Mouse (Mus musculus) lung, embryonic 16.5 days (tissue): ENCODE measurements around the gene Htr1f. TPM values are rescaled to one million over a fixed set of nuclear protein-coding genes. Genes with fewer than 3 reads are reported as not detected.

Experiments
- ATAC-seq: fragments of 200-750 bp; cut with Nextera tagmentation; 2 replicates; pipeline ENCODE4 v1.8.0; 2017; ENCODE audit warnings: low read depth, mild to moderate bottlenecking, moderate library complexity
- H3K27ac ChIP-seq: fragments of 300-500 bp; sonication (generic); 2 replicates; pipeline ENCODE4 v1.5.1; 2014; ENCODE audit warnings: mild to moderate bottlenecking, control low read depth, low read length
- H3K27me3 ChIP-seq: fragments of 300-500 bp; sonication (generic); 2 replicates; pipeline ENCODE4 v1.6.1; 2014; ENCODE audit warnings: low read depth, low read length, mixed read lengths; ENCODE audit not compliant: control insufficient read depth, insufficient read depth
- H3K36me3 ChIP-seq: fragments of 300-500 bp; sonication (generic); 2 replicates; pipeline ENCODE4 v1.6.1; 2014; ENCODE audit warnings: low read length; ENCODE audit not compliant: control insufficient read depth, insufficient read depth
- H3K4me1 ChIP-seq: fragments of 300-500 bp; sonication (generic); replicated peaks from 2 replicates; pipeline ENCODE4 v1.6.1; 2014; ENCODE audit warnings: low read length, mixed read lengths; ENCODE audit not compliant: control insufficient read depth, insufficient read depth
- H3K4me2 ChIP-seq: fragments of 300-500 bp; sonication (generic); 2 replicates; pipeline ENCODE4 v1.6.1; 2014; ENCODE audit warnings: low read depth, low read length, control low read depth
- H3K4me3 ChIP-seq: fragments of 300-500 bp; sonication (generic); 2 replicates; pipeline ENCODE4 v1.5.1; 2014; ENCODE audit warnings: mild to moderate bottlenecking, low read length, control low read depth
- H3K9ac ChIP-seq: fragments of 300-500 bp; sonication (generic); 2 replicates; pipeline ENCODE4 v1.6.1; 2014; ENCODE audit warnings: low read length, control low read depth
- H3K9me3 ChIP-seq: fragments of 300-500 bp; sonication (generic); 2 replicates; pipeline ENCODE4 v1.6.1; 2016; ENCODE audit warnings: low read length; ENCODE audit not compliant: control insufficient read depth
- WGBS: fragments of 180-500 bp; shearing (Covaris S2); extraction: QIAGEN DNeasy Blood & Tissue Kit; methylation state at CpG from one replicate; pipeline ENCODE4 v1.1.7; 2014; 5-methylcytosine and 5-hydroxymethylcytosine counted together
- polyA plus RNA-seq: library from polyadenylated mRNA; unstranded; fragments of >200 nt; fragmentation: Nextera tagmentation; extraction: Ambion mirVana; gene quantifications from 2 replicates; pipeline ENCODE4 v1.2.1, GENCODE M21; 2015

Gene Htr1f
- polyA plus RNA-seq, 1 experiment from 2014 or later: 0.05 TPM

- Histone ChIP-seq H3K27me3 (no peaks in the 10 kb centered on the region), H3K9ac (no peak overlapping the region), H3K4me3 (no peak overlapping the region), H3K4me1 (no peaks in the 10 kb centered on the region), H3K4me2 (no peak overlapping the region), H3K27ac (no peak overlapping the region), H3K36me3 (no peaks in the 10 kb centered on the region), H3K9me3 (no peaks in the 10 kb centered on the region)
- ATAC-seq: no peak
- WGBS: 89% methylated on average over 6 of the region's 6 CpGs
These were observed 118.1 kb downstream of the Htr1f start for GRCm38 (mm10) chr16:64987564-64987963.

GRCm38 (mm10) chr16:64987049-64987448, 118.6 kb downstream of the Htr1f start:
- no peaks in the 10 kb centered on the region for H3K9me3 ChIP-seq
- no peak overlapping the region for H3K9ac ChIP-seq
- no peaks in the 10 kb centered on the region for H3K4me1 ChIP-seq
- no peaks in the 10 kb centered on the region for H3K27me3 ChIP-seq
- no peak overlapping the region for H3K4me3 ChIP-seq
- no peaks in the 10 kb centered on the region for H3K36me3 ChIP-seq
- no peak for ATAC-seq
- no peak overlapping the region for H3K27ac ChIP-seq
- no peak overlapping the region for H3K4me2 ChIP-seq
- 59% methylated on average over 2 of the region's 2 CpGs for WGBS

GRCm38 (mm10) chr16:64974636-64975035, 131.0 kb downstream of the Htr1f start:
- Histone ChIP-seq H3K27me3 (no peaks in the 10 kb centered on the region), H3K27ac (no peak overlapping the region), H3K9me3 (no peaks in the 10 kb centered on the region), H3K4me1 (no peaks in the 10 kb centered on the region), H3K4me2 (no peak overlapping the region), H3K36me3 (no peaks in the 10 kb centered on the region), H3K9ac (no peak overlapping the region), H3K4me3 (no peak overlapping the region)
- 75% methylated on average over 5 of the region's 5 CpGs for WGBS
- no peak for ATAC-seq

GRCm38 (mm10) chr16:64973533-64974305, 131.9 kb downstream of the Htr1f start:
- H3K27me3 ChIP-seq: no peaks in the 10 kb centered on the region
- H3K27ac ChIP-seq: no peak overlapping the region
- no peaks in the 10 kb centered on the region for H3K36me3 ChIP-seq
- no peaks in the 10 kb centered on the region for H3K4me1 ChIP-seq
- 59% methylated on average over 4 of the region's 4 CpGs for WGBS
- no peak overlapping the region for H3K4me2 ChIP-seq
- ATAC-seq: no peak
- H3K9me3 ChIP-seq: no peaks in the 10 kb centered on the region
- no peak overlapping the region for H3K4me3 ChIP-seq
- no peak overlapping the region for H3K9ac ChIP-seq

GRCm38 (mm10) chr16:64961690-64962089, 144.0 kb downstream of the Htr1f start:
- Histone ChIP-seq H3K27me3 (no peaks in the 10 kb centered on the region), H3K9me3 (no peaks in the 10 kb centered on the region), H3K4me1 (no peaks in the 10 kb centered on the region), H3K27ac (no peak overlapping the region), H3K4me2 (no peak overlapping the region), H3K9ac (no peak overlapping the region), H3K4me3 (no peak overlapping the region), H3K36me3 (no peaks in the 10 kb centered on the region)
- 89% methylated on average over 4 of the region's 4 CpGs for WGBS
- ATAC-seq: no peak

GRCm38 (mm10) chr16:64941646-64942195, 163.9 kb downstream of the Htr1f start:
- WGBS: 77% methylated on average over 5 of the region's 5 CpGs
- no peak for ATAC-seq

GRCm38 (mm10) chr16:64934793-64935192, 170.9 kb downstream of the Htr1f start:
- H3K9me3 ChIP-seq: no peaks in the 10 kb centered on the region
- no peak overlapping the region for H3K27ac ChIP-seq
- H3K4me3 ChIP-seq: no peak overlapping the region
- H3K4me2 ChIP-seq: no peak overlapping the region
- no peak overlapping the region for H3K9ac ChIP-seq
- H3K36me3 ChIP-seq: no peaks in the 10 kb centered on the region
- WGBS: 83% methylated on average over 1 of the region's 1 CpGs
- H3K27me3 ChIP-seq: no peaks in the 10 kb centered on the region
- ATAC-seq: no peak
- no peaks in the 10 kb centered on the region for H3K4me1 ChIP-seq

More at GRCm38 (mm10) chr16:64941646-64942195, 163.9 kb downstream of the Htr1f start:
- Histone ChIP-seq H3K4me3 (no peak overlapping the region), H3K27ac (no peak overlapping the region), H3K9ac (no peak overlapping the region), H3K27me3 (no peaks in the 10 kb centered on the region), H3K4me2 (no peak overlapping the region), H3K36me3 (no peaks in the 10 kb centered on the region), H3K4me1 (no peaks in the 10 kb centered on the region), H3K9me3 (no peaks in the 10 kb centered on the region)

- 56% methylated on average over 1 of the region's 1 CpGs for WGBS
- no peak overlapping the region for H3K9ac ChIP-seq
- no peak overlapping the region for H3K27ac ChIP-seq
- H3K27me3 ChIP-seq: no peaks in the 10 kb centered on the region
- no peaks in the 10 kb centered on the region for H3K4me1 ChIP-seq
- no peaks in the 10 kb centered on the region for H3K9me3 ChIP-seq
- H3K36me3 ChIP-seq: no peaks in the 10 kb centered on the region
- ATAC-seq: no peak
- H3K4me3 ChIP-seq: no peak overlapping the region
- no peak overlapping the region for H3K4me2 ChIP-seq
These were observed 171.6 kb downstream of the Htr1f start for GRCm38 (mm10) chr16:64934011-64934410.

GRCm38 (mm10) chr16:64923500-64923899, 182.2 kb downstream of the Htr1f start:
- Histone ChIP-seq H3K9me3 (no peaks in the 10 kb centered on the region), H3K36me3 (no peaks in the 10 kb centered on the region), H3K4me2 (no peak overlapping the region), H3K27me3 (no peaks in the 10 kb centered on the region), H3K4me3 (no peak overlapping the region), H3K4me1 (no peaks in the 10 kb centered on the region), H3K27ac (no peak overlapping the region), H3K9ac (no peak overlapping the region)
- ATAC-seq: no peak
- 33% methylated on average over 9 of the region's 9 CpGs for WGBS
